In genomic region chr10:80017361-80017760, GRCm38 (mm10) we compare ENCODE assay signal across 9 mouse cellular contexts. TPM values are rescaled to one million over a fixed set of nuclear protein-coding genes. Genes with fewer than 3 reads are reported as not detected.
DNase-seq lines count a peak whose midpoint lies in the region; ATAC-seq and TF ChIP-seq lines count a peak whose summit lies in the region.
"Had no signal": no experiment of that assay in that cellular context is flagged by ENCODE, and none has a peak within 500 bp of the region (broad histone marks: within the 10 kb centered on the region; RNA-seq: fewer than 3 reads in every experiment).

No protein-coding gene starts in this region.

- no peaks in the 10 kb centered on the region for H3K9me3 ChIP-seq in liver, embryonic 14.5 days (ENCODE audit: control insufficient read depth, low read length)

- peak overlapping the region; percentile 76 for H3K4me3 ChIP-seq in bone marrow macrophage, adult 2 months (ENCODE audit: insufficient read depth, low read length)
- H3K4me3 ChIP-seq in liver, embryonic 14.5 days (ENCODE audit: insufficient read depth in 1 of 2, low read depth in 2 of 2, low read length in 2 of 2) = peak overlapping the region; percentile 51 to 61

- no peak for TF ChIP-seq CTCF in bone marrow macrophage, adult 2 months (IDR thresholded peaks at IDR 0.05; ENCODE audit: low read depth, low read length)
- TF ChIP-seq CTCF in liver, embryonic 14.5 days (IDR thresholded peaks at IDR 0.05; ENCODE audit: low read depth) = no peak

- no peaks in the 10 kb centered on the region for H3K27me3 ChIP-seq in liver, embryonic 14.5 days (ENCODE audit: control insufficient read depth, insufficient read depth, low read length)

- intact Hi-C loops in left cerebral cortex, postnatal 36 days (cut with DNase I) = no loop called here

- peak; percentile 44 for DNase-seq in adrenal gland, adult 2 months
- DNase-seq in adrenal gland, postnatal 25 days = no peak
- no peak for DNase-seq in liver, embryonic 14.5 days (ENCODE audit: low read depth in 3 of 3, low spot score in 3 of 3)
- DNase-seq in skeletal muscle tissue, adult 2 months (ENCODE audit: low read depth, low spot score) = peak; percentile 52
- DNase-seq in neural tube, embryonic 10.5 days (ENCODE audit: extremely low spot score, low spot score) = no peak
- no peak for DNase-seq in cerebellum, adult 11-12 months
- DNase-seq in left cerebral cortex, postnatal 36 days (ENCODE audit: low spot score in 2 of 2) = no peak

- H3K4me2 ChIP-seq in liver, embryonic 14.5 days (ENCODE audit: low read depth) = peak overlapping the region; percentile 81
- H3K4me2 ChIP-seq: hindbrain, embryonic 14.5 days had no signal

- peaks cover 17% of the 10 kb centered on the region for H3K4me1 ChIP-seq in bone marrow macrophage, adult 2 months (ENCODE audit: control insufficient read depth, insufficient read depth, low read length)
- H3K4me1 ChIP-seq in liver, embryonic 14.5 days (replicated peaks; ENCODE audit: control insufficient read depth in 2 of 2, insufficient read depth in 2 of 2, low read length in 1 of 2) = peaks cover 18 to 20% of the 10 kb centered on the region in 2 experiments

- WGBS in liver, embryonic 14.5 days (ENCODE audit: insufficient replicate concordance) = 6% methylated on average over 3 of the region's 3 CpGs

- H3K9ac ChIP-seq in liver, embryonic 14.5 days (replicated peaks) = peak overlapping the region; percentile 77
- H3K9ac ChIP-seq: hindbrain, embryonic 14.5 days had no signal

- TF ChIP-seq POLR2A in bone marrow macrophage, adult 2 months (IDR thresholded peaks at IDR 0.05; ENCODE audit: borderline replicate concordance, low read depth, low read length) = no peak

- ATAC-seq in liver, embryonic 14.5 days (ENCODE audit: insufficient read depth) = peak; percentile 44

- H3K36me3 ChIP-seq in liver, embryonic 14.5 days (replicated peaks; ENCODE audit: control insufficient read depth, insufficient read depth, low read depth) = peaks cover 15% of the 10 kb centered on the region

- TF ChIP-seq EP300 in liver, embryonic 14.5 days (IDR thresholded peaks at IDR 0.05; ENCODE audit: low read depth) = no peak

- peak overlapping the region; percentile 91 for H3K27ac ChIP-seq in bone marrow macrophage, adult 2 months (ENCODE audit: insufficient read depth, low read depth, low read length)
- peak overlapping the region; percentile 68 for H3K27ac ChIP-seq in liver, embryonic 14.5 days
- H3K27ac ChIP-seq: hindbrain, embryonic 14.5 days had no signal

RNA-seq across cellular contexts. Expression of gene Arhgap45, which starts 0.9 kb away (rescaled TPM):
- 1 to 10 TPM; 3.9 to 6.7 TPM for total RNA-seq in adrenal gland, adult 2 months (2021)
- 11.0 and 14.6 TPM in 2 replicates for polyA plus RNA-seq in adrenal gland, adult 2 months (2012; rRNA removed)
- 3.7 and 4.3 TPM in 2 replicates for total RNA-seq in adrenal gland, postnatal 25 days (2021)
- polyA plus RNA-seq in bone marrow macrophage, adult 2 months (2012; ENCODE audit: insufficient read depth, insufficient read length, missing spikeins) = 218 TPM in 2 replicates
- 17.5 and 20.9 TPM in 2 replicates for polyA plus RNA-seq in liver, embryonic 14.5 days (2012; rRNA removed)
- 7.9 and 9.3 TPM in 2 replicates for polyA plus RNA-seq in liver, embryonic 14.5 days (2014; fragmentation: Nextera tagmentation; extraction: Ambion mirVana)
- 1 to 10 TPM; 3.3 to 5.3 TPM for total RNA-seq in left cerebral cortex, postnatal 36 days (2021)

RNA-seq across cellular contexts. Expression of gene Abca7, which starts 21.1 kb away (rescaled TPM):
- total RNA-seq in adrenal gland, adult 2 months (2021) = 10 to 100 TPM; 18.4 to 22.9 TPM
- 28.6 TPM in 2 replicates for polyA plus RNA-seq in adrenal gland, adult 2 months (2012; rRNA removed)
- total RNA-seq in adrenal gland, postnatal 25 days (2021) = 24.2 and 29.1 TPM in 2 replicates
- 24.6 and 27.5 TPM in 2 replicates for polyA plus RNA-seq in bone marrow macrophage, adult 2 months (2012; ENCODE audit: insufficient read depth, insufficient read length, missing spikeins)
- 11.2 and 12.7 TPM in 2 replicates for polyA plus RNA-seq in liver, embryonic 14.5 days (2012; rRNA removed)
- 4.9 and 6.0 TPM in 2 replicates for polyA plus RNA-seq in liver, embryonic 14.5 days (2014; fragmentation: Nextera tagmentation; extraction: Ambion mirVana)
- 10 to 100 TPM; 10.3 to 13.0 TPM for total RNA-seq in left cerebral cortex, postnatal 36 days (2021)

RNA-seq across cellular contexts. Expression of gene Polr2e, which starts 22.2 kb away (rescaled TPM):
- 100 to 1,000 TPM in 1 of 2 experiments, 10 to 100 TPM in 1; 97.3 to 106 TPM for total RNA-seq in adrenal gland, adult 2 months (2021)
- 111 and 122 TPM in 2 replicates for polyA plus RNA-seq in adrenal gland, adult 2 months (2012; rRNA removed)
- total RNA-seq in adrenal gland, postnatal 25 days (2021) = 84.3 and 101 TPM in 2 replicates
- polyA plus RNA-seq in bone marrow macrophage, adult 2 months (2012; ENCODE audit: insufficient read depth, insufficient read length, missing spikeins) = 53.0 and 55.5 TPM in 2 replicates
- 77.0 and 121 TPM in 2 replicates for polyA plus RNA-seq in liver, embryonic 14.5 days (2012; rRNA removed)
- polyA plus RNA-seq in liver, embryonic 14.5 days (2014; fragmentation: Nextera tagmentation; extraction: Ambion mirVana) = 88.0 and 90.2 TPM in 2 replicates
- total RNA-seq in left cerebral cortex, postnatal 36 days (2021) = 10 to 100 TPM; 69.2 to 83.6 TPM

RNA-seq across cellular contexts. Expression of gene Cnn2, which starts 29.0 kb away (rescaled TPM):
- total RNA-seq in adrenal gland, adult 2 months (2021) = 10 to 100 TPM; 29.5 to 50.1 TPM
- 53.0 and 58.8 TPM in 2 replicates for polyA plus RNA-seq in adrenal gland, adult 2 months (2012; rRNA removed)
- 28.3 and 29.8 TPM in 2 replicates for total RNA-seq in adrenal gland, postnatal 25 days (2021)
- 37.5 and 41.5 TPM in 2 replicates for polyA plus RNA-seq in bone marrow macrophage, adult 2 months (2012; ENCODE audit: insufficient read depth, insufficient read length, missing spikeins)
- polyA plus RNA-seq in liver, embryonic 14.5 days (2012; rRNA removed) = 14.3 and 15.8 TPM in 2 replicates
- 33.8 and 39.7 TPM in 2 replicates for polyA plus RNA-seq in liver, embryonic 14.5 days (2014; fragmentation: Nextera tagmentation; extraction: Ambion mirVana)
- total RNA-seq in left cerebral cortex, postnatal 36 days (2021) = 1 to 10 TPM; 4.7 to 7.6 TPM

RNA-seq across cellular contexts. Expression of gene Gpx4, which starts 29.6 kb away (rescaled TPM):
- total RNA-seq in adrenal gland, adult 2 months (2021) = 1,000 to 10,000 TPM; 1,287 to 1,377 TPM
- polyA plus RNA-seq in adrenal gland, adult 2 months (2012; rRNA removed) = 1,827 and 2,443 TPM in 2 replicates
- 977 and 1,201 TPM in 2 replicates for total RNA-seq in adrenal gland, postnatal 25 days (2021)
- polyA plus RNA-seq in bone marrow macrophage, adult 2 months (2012; ENCODE audit: insufficient read depth, insufficient read length, missing spikeins) = 311 and 322 TPM in 2 replicates
- polyA plus RNA-seq in liver, embryonic 14.5 days (2012; rRNA removed) = 274 and 388 TPM in 2 replicates
- 705 and 724 TPM in 2 replicates for polyA plus RNA-seq in liver, embryonic 14.5 days (2014; fragmentation: Nextera tagmentation; extraction: Ambion mirVana)
- 100 to 1,000 TPM; 468 to 559 TPM for total RNA-seq in left cerebral cortex, postnatal 36 days (2021)

Comparison
In these comparisons a context has a peak if more than half of its experiments do, and no peak if none do; other contexts are left out.
1. DNase-seq: peak in adrenal gland, adult 2 months (single experiment) and skeletal muscle tissue, adult 2 months (single experiment); none in adrenal gland, postnatal 25 days (single experiment), liver, embryonic 14.5 days (0 of 3), neural tube, embryonic 10.5 days (single experiment), cerebellum, adult 11-12 months (single experiment) and left cerebral cortex, postnatal 36 days (0 of 2).